Mouse (Mus musculus) retina, postnatal 7 days (tissue): ENCODE measurements at regions not wholly inside any gene's neighbourhood (a gene's known extent, or its start where the extent isn't known, plus 50 kb on each side); places are given as distances from the start of the nearest gene placed in this dataset.
A peak's percentile ranks its signal among the peaks of the same experiment; 100 is the strongest.
"Not testable (repeated sequence)": the region's sequence is repeated elsewhere in the genome, so short reads cannot be mapped to it uniquely, and the experiment has no call there.

Experiments
- DNase-seq: peaks from one replicate; pipeline ENCODE4 v3.0.0-alpha.2; 2012; ENCODE audit warnings: low read depth, low spot score

DNA sequence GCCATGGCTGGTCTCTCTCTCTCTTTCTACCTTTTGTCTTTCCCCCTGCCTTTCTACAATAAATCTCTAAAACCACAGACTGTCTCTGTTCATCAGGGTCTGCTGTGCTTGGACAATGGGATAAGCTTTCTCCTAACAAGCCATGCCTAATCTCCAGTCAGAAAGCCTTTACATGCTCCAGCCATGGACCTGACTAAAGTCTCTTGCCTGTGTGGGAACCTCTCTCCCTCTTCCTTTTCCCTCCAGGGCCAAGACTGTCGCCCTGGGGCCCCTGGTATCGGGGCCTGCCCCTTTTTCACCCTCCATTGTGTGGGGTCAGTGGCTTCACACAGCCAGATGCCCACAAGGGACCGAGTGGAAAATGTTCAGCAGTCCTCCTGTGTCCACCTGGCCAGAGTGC is 1151.3 kb upstream of the Prmt6 start:
- DNase-seq: no peak

GRCm38 (mm10) chr3:111393127-111393526 is 1142.3 kb upstream of the Prmt6 start:
- DNase-seq: peak; percentile 0

DNA sequence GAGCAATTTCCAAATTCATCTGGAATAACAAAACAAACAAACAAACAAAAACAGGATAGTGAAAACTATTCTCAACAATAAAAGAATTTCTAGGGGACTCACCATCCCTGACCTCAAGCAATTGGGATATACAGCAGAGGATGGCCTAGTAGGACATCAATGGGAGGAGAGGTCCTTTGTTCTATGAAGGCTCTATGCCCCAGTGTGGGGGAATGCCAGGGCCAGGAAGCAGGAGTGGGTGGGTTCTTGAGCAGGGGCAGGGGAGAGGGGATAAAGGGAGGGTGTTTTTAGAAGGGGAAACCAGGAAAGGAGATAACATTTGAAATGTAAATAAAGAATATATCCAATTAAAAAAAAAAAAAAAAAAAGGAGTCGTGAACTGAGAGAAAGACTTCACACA is 1141.9 kb upstream of the Prmt6 start:
- DNase-seq: not testable (repeated sequence)

- no peak for DNase-seq
These were observed 1135.9 kb upstream of the Prmt6 start for GRCm38 (mm10) chr3:111386745-111387144.

GRCm38 (mm10) chr3:111386334-111386733 is 1135.5 kb upstream of the Prmt6 start:
- DNase-seq: no peak

- DNase-seq: no peak
These were observed 1134.8 kb upstream of the Prmt6 start for GRCm38 (mm10) chr3:111385627-111386026.

DNA sequence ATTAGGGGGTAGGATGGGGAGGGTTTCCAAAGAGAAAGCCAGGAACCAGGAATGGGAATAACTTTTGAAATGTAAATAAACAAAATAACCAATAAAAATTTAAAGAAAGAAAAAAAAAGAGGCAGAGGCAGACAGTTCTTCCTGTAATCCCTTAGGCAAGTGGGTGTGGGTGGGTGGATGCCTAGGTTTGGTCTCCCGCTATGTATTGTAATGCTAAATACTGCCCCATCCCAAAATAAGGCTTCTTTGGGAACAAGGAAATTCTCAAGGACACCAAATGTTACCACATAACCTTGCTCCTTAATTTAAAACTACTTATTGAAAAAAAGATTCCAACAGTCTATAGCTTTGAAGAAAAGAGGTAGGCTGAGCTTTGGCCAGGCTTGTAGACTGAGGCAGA is 1120.5 kb upstream of the Prmt6 start:
- DNase-seq: no peak

- no peak for DNase-seq
These were observed 1087.4 kb upstream of the Prmt6 start for GRCm38 (mm10) chr3:111338247-111338646.

GRCm38 (mm10) chr3:111291018-111291538 is 1040.3 kb upstream of the Prmt6 start:
- no peak for DNase-seq

GRCm38 (mm10) chr3:111281584-111281983 is 1030.8 kb upstream of the Prmt6 start:
- DNase-seq: no peak
